Mouse (Mus musculus): ENCODE results near the gene Il15.

GRCm38 (mm10) chr8:82325586-82325985, 77.4 kb downstream of the Il15 start:
- TF ChIP-seq POLR2A (IDR thresholded peaks at IDR 0.05; ENCODE audit: extremely low read depth, insufficient read depth, low read length) (no peak), CTCF (IDR thresholded peaks at IDR 0.05; ENCODE audit: extremely low read depth, insufficient read depth, low read length) (no peak)

Measured in cortical plate, adult 2 months (tissue).